Mouse (Mus musculus) hindlimb bud, embryonic 11.5 days (tissue): ENCODE results near the gene Zkscan2.

Experiments
- DNase-seq: peaks from one replicate; pipeline ENCODE4 v3.0.0-alpha.2; 2012; ENCODE audit warnings: low read depth, low spot score; ENCODE audit errors: extremely low spot score

Zkscan2 gene

DNA sequence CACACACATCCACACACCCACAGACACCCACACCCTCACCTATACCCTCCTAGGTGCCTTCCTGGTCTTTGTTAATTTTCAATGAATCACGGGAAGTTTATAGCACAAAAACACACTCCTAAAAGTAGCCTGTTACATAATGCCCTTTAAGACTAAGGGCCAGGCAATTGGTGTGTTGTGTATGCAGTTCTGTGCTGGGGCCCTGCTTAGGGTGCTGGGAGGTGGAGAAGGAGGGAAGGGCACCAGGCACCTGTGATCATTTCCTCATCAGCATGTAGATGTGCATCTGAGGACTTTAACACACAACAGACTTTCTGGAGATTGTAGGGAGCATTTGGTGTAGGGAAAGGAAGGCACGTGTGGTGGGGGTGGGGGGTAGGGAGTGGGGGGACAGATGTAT lies 51.5 kb downstream of the Zkscan2 start:
- DNase-seq, result no peak

DNA sequence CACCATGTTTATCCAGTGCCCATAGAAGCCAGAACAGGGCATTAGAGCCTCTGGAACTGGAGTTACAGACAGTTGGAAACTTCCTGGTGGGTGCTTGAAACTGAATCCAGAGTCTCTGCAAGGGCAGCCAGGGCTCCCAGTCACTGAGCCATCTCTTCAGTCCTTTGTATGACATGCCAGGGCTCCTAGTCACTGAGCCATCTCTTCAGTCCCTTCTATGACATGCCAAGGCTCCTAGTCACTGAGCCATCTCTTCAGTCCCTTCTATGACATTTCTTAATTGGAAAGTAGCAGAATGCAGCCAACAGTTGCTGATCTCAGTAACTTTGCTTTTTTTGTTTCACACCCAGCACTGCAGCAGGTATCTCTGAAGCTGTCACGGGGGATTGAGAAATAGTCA lies 58.2 kb downstream of the Zkscan2 start:
- no peak for DNase-seq

GRCm38 (mm10) chr7:123431206-123431605 lies 69.0 kb downstream of the Zkscan2 start:
- DNase-seq, result no peak

DNA sequence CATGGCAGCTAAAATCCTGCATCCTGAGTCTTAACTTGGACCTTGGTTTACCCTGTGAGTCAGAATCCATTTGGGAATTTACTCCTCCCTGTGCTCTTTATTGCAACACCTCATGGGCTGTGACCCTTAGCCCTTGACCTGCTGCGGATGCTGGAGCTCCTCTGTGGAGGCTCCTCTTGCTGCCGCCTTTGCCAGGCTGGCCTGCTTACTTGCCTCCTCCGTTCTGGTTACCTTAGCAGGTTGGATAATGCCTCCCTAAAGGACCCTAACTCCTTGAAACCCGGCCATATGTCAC lies 69.9 kb downstream of the Zkscan2 start:
- no peak for DNase-seq

- DNase-seq, result no peak
These were observed 70.4 kb downstream of the Zkscan2 start for GRCm38 (mm10) chr7:123429624-123430410.
